51 mouse cellular contexts compared by ENCODE assay signal in genomic region chrX:114895489-114895888, GRCm38 (mm10). TPM values are rescaled to one million over a fixed set of nuclear protein-coding genes. Genes with fewer than 3 reads are reported as not detected.
"Had no signal": no experiment of that assay in that cellular context is flagged by ENCODE, and none has a peak within 500 bp of the region (broad histone marks: within the 10 kb centered on the region; RNA-seq: fewer than 3 reads in every experiment).

No protein-coding gene starts in this region.

- H3K9me3 ChIP-seq: heart, embryonic 12.5 days; heart, embryonic 13.5 days; heart, embryonic 15.5 days; hindbrain, embryonic 10.5 days; hindbrain, embryonic 12.5 days; hindbrain, embryonic 13.5 days; hindbrain, embryonic 15.5 days; intestine, embryonic 15.5 days; kidney, embryonic 15.5 days had no signal

- H3K4me3 ChIP-seq: heart, embryonic 12.5 days; heart, embryonic 13.5 days; heart, embryonic 15.5 days; hindbrain, embryonic 10.5 days; hindbrain, embryonic 12.5 days; hindbrain, embryonic 13.5 days; hindbrain, embryonic 15.5 days; intestine, embryonic 15.5 days; kidney, embryonic 15.5 days; layer of hippocampus, adult 2 months; left cerebral cortex, adult 2 months had no signal

- H3K4me2 ChIP-seq: heart, embryonic 11.5 days; heart, embryonic 12.5 days; heart, embryonic 13.5 days; heart, embryonic 15.5 days; hindbrain, embryonic 12.5 days; hindbrain, embryonic 13.5 days; hindbrain, embryonic 14.5 days; hindbrain, embryonic 15.5 days; intestine, embryonic 15.5 days; kidney, embryonic 15.5 days had no signal

- H3K9ac ChIP-seq: heart, embryonic 12.5 days; heart, embryonic 13.5 days; heart, embryonic 15.5 days; hindbrain, embryonic 12.5 days; hindbrain, embryonic 13.5 days; hindbrain, embryonic 14.5 days; hindbrain, embryonic 15.5 days; intestine, embryonic 15.5 days; kidney, embryonic 15.5 days had no signal

- H3K4me1 ChIP-seq: heart, embryonic 12.5 days; heart, embryonic 13.5 days; heart, embryonic 15.5 days; hindbrain, embryonic 10.5 days; hindbrain, embryonic 12.5 days; hindbrain, embryonic 13.5 days; hindbrain, embryonic 15.5 days; intestine, embryonic 15.5 days; kidney, embryonic 15.5 days had no signal

- H3K36me3 ChIP-seq: heart, embryonic 12.5 days; heart, embryonic 13.5 days; heart, embryonic 15.5 days; hindbrain, embryonic 10.5 days; hindbrain, embryonic 12.5 days; hindbrain, embryonic 13.5 days; hindbrain, embryonic 15.5 days; intestine, embryonic 15.5 days; kidney, embryonic 15.5 days had no signal

- ATAC-seq: hindbrain, embryonic 16.5 days; hindbrain, postnatal 0 days; inflammation-experienced regulatory T-cells, adult 6 months; intestine, embryonic 15.5 days; intestine, embryonic 16.5 days; intestine, postnatal 0 days had no signal

- H3K27ac ChIP-seq: heart, embryonic 13.5 days; heart, embryonic 15.5 days; hindbrain, embryonic 10.5 days; hindbrain, embryonic 12.5 days; hindbrain, embryonic 13.5 days; hindbrain, embryonic 14.5 days; hindbrain, embryonic 15.5 days; hindbrain, postnatal 0 days; intestine, embryonic 15.5 days; kidney, embryonic 15.5 days; kidney, postnatal 0 days; layer of hippocampus, adult 2 months; left cerebral cortex, adult 2 months had no signal

- H3K27me3 ChIP-seq: heart, embryonic 12.5 days; heart, embryonic 13.5 days; heart, embryonic 15.5 days; hindbrain, embryonic 12.5 days; hindbrain, embryonic 13.5 days; hindbrain, embryonic 15.5 days; intestine, embryonic 15.5 days; kidney, embryonic 15.5 days had no signal

- DNase-seq: heart, postnatal 10 days; heart, postnatal 14 days; heart, postnatal 36 days; heart, postnatal 4 days; kidney, adult 11 months; kidney, adult 18-20 months; kidney, adult 2 months; kidney, adult 8-10 months; kidney, adult 9 months; kidney, postnatal 10 days; kidney, postnatal 14 days; kidney, postnatal 25 days; kidney, postnatal 36 days; kidney, postnatal 4 days; layer of hippocampus, adult 9-11 months; layer of hippocampus, postnatal 36 days had no signal

RNA-seq across cellular contexts. Expression of gene Ube2dnl1, which starts 9.3 kb away (rescaled TPM):
- total RNA-seq: heart, postnatal 10 days; heart, postnatal 14 days; heart, postnatal 25 days; heart, postnatal 36 days; heart, postnatal 4 days; hematopoietic stem cell, adult 5-6 weeks; hindbrain, postnatal 0 days; layer of hippocampus, adult 18-20 months; layer of hippocampus, adult 2 months; layer of hippocampus, adult 8-10 months; layer of hippocampus, postnatal 10 days; layer of hippocampus, postnatal 14 days; layer of hippocampus, postnatal 25 days; layer of hippocampus, postnatal 36 days; left cerebral cortex, adult 18-20 months; left cerebral cortex, adult 2 months had no signal
- polyA plus RNA-seq: heart, embryonic 11.5 days; heart, embryonic 12.5 days; heart, embryonic 13.5 days; heart, embryonic 14.5 days; heart, embryonic 15.5 days; heart, embryonic 16.5 days; heart, postnatal 0 days; hindbrain, embryonic 10.5 days; hindbrain, embryonic 11.5 days; hindbrain, embryonic 12.5 days; hindbrain, embryonic 13.5 days; hindbrain, embryonic 14.5 days; hindbrain, embryonic 15.5 days; hindbrain, embryonic 16.5 days; hindbrain, postnatal 0 days; inflammation-experienced regulatory T-cells, adult 6 months; intestine, embryonic 14.5 days; intestine, embryonic 15.5 days; intestine, embryonic 16.5 days; intestine, postnatal 0 days; kidney, adult 2 months; kidney, embryonic 14.5 days; kidney, embryonic 15.5 days; kidney, embryonic 16.5 days; kidney, postnatal 0 days; large intestine, adult 2 months had no signal

RNA-seq across cellular contexts. Expression of gene Ube2dnl2, which starts 11.9 kb away (rescaled TPM):
- total RNA-seq: heart, postnatal 10 days; heart, postnatal 14 days; heart, postnatal 25 days; heart, postnatal 36 days; heart, postnatal 4 days; hematopoietic stem cell, adult 5-6 weeks; hindbrain, postnatal 0 days; layer of hippocampus, adult 18-20 months; layer of hippocampus, adult 2 months; layer of hippocampus, adult 8-10 months; layer of hippocampus, postnatal 10 days; layer of hippocampus, postnatal 14 days; layer of hippocampus, postnatal 25 days; layer of hippocampus, postnatal 36 days; left cerebral cortex, adult 18-20 months; left cerebral cortex, adult 2 months had no signal
- polyA plus RNA-seq: heart, embryonic 11.5 days; heart, embryonic 12.5 days; heart, embryonic 13.5 days; heart, embryonic 15.5 days; heart, embryonic 16.5 days; heart, postnatal 0 days; hindbrain, embryonic 10.5 days; hindbrain, embryonic 11.5 days; hindbrain, embryonic 12.5 days; hindbrain, embryonic 13.5 days; hindbrain, embryonic 14.5 days; hindbrain, embryonic 15.5 days; hindbrain, embryonic 16.5 days; hindbrain, postnatal 0 days; inflammation-experienced regulatory T-cells, adult 6 months; intestine, embryonic 14.5 days; intestine, embryonic 15.5 days; intestine, embryonic 16.5 days; intestine, postnatal 0 days; kidney, adult 2 months; kidney, embryonic 14.5 days; kidney, embryonic 15.5 days; kidney, embryonic 16.5 days; kidney, postnatal 0 days; large intestine, adult 2 months had no signal
